Mouse (Mus musculus) ovary, postnatal 10 days (tissue): ENCODE data around the gene Mmadhc.

Experiments used
- DNase-seq: peaks from one replicate; pipeline ENCODE4 v3.0.0; 2022; ENCODE audit warnings: low spot score

Mmadhc gene

DNA sequence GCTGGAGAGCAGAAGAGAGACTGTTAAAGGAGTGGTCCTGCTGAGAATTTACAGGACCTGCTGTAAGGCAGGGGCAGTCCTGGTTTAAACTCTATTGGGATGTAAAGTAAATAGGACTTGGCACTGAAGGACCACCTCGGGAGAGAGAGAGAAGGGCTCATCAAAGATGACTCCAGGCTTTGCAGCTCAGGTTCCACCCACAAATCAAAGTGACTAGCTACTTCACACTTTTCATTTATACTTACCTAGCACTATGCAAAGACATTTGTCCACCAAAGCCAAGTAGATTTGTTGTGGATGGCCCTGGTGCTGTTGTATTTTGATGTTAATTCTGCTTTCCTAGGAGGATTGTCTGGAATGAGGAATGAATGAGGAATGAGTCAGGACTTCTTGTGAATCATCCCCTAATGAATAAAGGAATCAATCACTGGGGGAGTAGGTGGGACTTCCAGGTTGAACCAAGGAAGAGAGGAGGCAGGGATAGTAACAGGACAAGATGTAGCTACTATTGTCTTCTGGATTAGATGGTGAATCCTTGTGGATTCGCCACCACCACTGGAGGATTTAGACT lies 31.3 kb downstream of the Mmadhc start:
- DNase-seq: no peak

DNA sequence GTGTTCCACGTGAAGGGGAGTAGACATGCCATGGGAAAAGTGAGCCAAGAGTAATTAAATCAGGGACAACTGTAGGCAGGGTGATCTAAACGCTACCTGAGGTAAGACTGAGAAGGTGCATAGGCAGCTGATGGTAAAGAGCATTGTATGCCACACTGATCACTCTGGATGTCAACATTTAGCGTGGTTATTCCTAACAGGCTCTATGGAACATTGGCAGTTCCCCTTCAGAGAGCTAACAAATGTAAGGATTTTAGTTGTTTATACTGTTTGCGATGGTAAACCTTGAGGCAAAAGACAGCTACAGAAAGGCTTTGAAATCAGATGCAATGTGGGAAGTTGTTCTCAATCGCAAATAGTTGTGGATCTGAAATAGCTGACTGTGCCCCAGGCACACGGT lies 32.5 kb downstream of the Mmadhc start:
- DNase-seq: no peak

DNA sequence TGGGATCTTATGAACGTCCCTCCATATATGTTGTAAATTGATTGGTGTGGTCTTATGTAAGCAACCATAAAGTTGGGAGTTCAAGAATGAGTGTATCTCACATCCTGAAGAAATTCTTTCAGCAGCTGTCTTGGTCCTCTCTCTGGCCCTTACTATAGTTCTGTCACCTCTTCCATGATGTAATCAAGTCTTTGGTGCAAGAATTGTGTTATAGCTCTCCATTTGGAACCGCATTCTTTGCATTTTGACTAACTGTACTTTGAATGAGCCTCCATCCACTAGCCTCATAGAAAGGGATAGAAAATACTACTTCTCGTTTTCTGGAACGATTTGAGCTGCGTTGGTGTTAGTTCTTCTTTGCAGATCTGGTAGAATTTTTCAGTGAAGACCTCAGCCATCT lies 41.6 kb downstream of the Mmadhc start:
- DNase-seq: no peak

DNA sequence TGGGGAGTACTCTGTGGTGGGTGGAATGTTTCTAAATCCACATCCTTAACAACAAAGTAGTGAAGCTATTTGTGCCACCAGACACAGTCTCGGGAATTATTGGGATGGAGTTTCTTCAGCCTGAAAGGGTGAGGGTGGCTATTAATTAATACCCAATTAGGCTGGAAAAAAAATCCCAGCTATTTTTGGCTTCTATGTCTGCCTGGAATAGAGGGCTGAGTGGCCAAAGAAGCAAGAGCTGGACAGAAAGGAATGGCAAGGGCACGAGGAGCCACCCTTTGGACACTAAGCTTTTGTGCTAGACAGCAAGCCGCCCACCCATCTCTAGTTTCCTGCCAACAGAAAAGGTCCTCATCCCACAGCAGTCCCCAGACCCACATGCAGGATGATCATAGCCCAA lies 48.0 kb downstream of the Mmadhc start:
- no peak for DNase-seq

DNA sequence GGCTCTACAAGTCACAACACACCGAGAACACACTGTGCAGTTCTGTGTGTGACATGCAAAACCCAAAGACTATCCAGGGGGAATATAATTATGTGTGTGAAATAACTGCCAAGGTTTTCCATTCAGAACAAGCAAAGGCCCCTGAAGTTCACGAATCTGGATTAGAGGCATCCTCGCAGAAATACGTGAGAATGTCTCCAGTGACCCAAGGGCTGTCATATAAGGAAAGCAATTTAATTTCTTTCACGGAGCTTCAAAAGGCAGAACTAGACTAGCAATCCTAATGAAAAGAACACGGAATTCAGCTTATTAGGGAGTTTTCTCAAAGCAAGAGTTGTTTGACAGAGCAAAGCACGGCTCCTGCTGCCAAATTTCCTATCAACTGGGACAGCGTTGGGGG lies 63.1 kb downstream of the Mmadhc start:
- DNase-seq: no peak
